Mouse (Mus musculus) 3134 (cell line): ENCODE data around the gene Hephl1.

Experiments used
- DNase-seq: peaks from one replicate; pipeline ENCODE4 v3.0.0-alpha.2; 2011; ENCODE audit warnings: low spot score; ENCODE audit not compliant: insufficient read length; ENCODE audit errors: extremely low read depth

Hephl1 gene

DNA sequence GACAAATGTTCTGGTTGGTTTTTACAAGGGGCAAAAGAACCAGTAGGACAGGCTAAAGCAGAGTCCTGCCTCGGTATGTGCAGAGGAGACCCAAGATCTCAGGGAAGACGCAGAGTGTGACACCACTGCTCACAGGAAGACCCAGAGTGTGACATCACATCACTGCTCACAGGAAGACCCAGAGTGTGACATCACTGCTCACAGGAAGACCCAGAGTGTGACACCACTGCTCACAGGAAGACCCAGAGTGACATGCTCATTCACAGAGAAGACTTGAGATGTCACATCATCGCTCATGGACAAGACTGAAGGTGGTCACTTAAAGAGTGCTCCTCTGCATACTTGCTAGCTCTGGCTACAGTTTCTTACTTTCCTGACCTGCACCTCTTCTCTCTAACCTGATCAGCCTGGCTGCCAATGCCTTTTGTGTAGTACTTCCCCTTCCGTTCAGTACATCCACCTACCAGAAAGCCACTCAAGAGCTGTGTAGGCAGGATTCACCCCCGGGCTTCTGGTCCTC, 91.3 kb downstream of the Hephl1 start:
- DNase-seq = no peak

DNA sequence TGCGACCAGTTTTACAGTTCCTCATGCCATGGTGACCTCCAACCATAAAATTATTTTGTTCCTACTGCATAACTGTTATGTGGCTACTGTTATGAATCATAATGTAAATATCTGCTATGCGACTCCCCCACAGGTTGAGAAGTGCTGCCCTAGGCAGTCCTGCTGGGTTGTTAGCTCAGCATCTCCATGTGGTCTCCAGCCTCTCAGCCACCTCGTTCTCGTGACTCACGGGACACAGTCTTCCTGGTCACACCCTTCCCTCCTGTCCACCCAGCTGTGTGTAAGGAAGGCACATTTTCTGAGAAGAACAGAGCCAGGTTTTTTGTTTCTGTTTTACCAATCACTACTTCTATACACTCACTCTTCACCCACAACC, 93.2 kb downstream of the Hephl1 start:
- no peak for DNase-seq

DNA sequence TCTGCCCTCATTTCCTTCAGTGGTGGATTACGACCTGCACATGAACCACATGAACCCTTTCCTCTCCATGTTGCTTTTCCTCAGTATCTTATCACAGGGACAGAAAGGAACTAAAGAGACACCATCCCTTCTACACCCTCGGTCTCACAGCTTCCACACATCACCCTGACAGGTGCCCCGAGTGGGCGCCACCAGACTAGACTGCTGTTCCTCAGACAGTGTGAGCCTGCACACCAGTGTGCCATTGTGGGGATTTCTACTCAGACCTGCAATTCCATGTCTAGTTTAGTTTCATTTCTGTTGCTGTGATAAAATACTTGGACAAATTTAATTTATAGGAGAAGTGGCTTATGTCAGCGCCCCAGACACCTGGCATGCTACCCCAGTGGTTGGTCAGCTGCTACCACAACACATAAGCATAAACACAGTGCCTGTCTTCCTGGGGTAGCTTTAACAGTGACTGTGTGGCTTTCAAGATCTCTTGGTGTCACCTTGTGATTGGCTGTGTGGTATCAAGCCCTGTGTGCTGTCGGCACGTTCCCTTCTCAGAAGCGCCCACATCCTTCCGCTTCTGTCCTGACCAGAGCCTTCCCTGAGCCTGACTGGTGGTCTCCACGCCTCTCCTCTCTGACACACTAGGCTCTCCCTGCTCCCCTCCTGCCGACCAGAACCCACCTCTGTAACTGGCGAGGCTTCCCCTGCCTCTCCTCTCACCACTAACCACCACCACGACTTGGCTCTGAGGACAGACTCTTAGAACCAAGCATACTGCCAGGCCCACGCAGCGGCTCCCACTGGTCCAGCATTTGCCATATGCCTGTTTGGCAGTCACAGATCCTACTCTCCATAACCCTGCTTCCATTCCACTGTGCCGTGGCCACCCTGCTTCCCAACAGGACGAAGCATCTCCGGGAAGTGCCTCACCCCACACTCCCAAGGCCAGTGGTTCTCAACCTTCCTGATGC, 93.8 kb downstream of the Hephl1 start:
- DNase-seq = peak; percentile 27

DNA sequence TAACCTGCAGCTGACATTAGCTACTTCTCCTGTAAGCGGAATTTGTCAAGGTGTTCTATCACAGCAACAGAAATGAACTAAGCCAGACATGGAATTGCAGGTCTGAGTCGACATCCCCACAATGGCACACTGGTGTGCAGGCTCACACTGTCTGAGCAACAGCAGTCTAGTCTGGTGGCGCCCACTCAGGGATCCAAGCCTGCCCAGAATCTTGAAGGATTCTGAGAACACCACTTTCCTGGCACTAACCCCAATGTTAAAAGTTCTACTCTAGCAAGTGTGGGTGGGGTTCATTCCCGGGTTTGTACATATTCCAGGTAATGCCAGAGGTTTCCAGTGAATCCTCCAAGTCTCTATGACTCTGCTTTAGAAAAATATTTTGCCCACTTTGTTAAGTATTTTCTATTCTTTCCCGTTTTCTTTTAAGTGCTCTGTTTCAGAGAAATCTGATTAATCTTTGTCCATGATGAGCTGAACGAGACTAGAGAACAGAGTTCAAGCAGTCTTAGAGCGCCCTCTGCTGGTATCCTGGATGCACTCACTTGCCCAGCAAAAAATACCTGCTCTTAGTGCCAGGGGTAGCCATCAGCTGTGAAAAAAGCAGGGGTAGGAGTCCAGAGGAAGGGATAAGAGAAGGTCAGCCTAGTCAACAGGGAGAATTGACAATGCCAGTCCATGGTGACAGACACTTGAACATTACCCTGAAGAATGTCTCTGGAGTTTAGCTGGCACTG, 96.5 kb downstream of the Hephl1 start:
- DNase-seq = peak; percentile 29

DNA sequence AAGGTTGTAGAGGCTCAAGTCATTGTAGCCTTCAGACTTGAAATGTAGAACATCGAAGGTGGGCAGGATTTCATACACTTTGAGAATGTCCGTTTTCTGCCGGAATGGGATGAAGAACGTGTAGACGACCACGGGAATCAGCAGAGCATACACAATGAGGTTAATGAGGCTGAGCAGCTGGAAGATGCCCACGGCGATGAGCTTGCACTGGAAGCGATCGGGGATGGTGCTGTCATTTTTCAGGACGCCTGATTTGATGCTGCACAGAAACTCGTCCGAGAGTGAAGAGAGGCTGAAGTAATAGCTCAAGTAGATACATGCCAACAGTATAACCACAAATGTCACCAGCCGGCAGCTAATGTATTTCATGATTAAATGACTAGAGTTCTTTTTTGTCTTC, 104.3 kb downstream of the Hephl1 start:
- no peak for DNase-seq

DNA sequence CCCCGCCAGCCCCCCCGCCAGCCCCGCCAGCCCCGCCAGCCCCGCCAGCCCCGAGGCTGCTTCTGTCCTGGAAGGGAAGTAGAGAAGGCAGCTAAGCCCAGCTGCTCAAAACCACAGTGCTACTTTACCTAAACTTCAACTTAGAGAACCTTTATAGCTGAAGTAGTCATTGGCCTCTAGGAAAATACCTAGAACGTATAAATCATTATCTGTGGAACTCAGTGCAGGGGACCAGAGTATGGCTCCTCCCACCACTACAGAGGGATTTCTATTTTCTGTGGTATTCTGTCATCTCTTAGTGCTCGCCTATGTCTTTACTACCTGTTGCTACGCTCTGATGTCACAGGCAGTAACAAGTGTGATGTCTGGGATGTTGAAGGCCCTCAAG, 107.6 kb downstream of the Hephl1 start:
- DNase-seq = no peak

DNA sequence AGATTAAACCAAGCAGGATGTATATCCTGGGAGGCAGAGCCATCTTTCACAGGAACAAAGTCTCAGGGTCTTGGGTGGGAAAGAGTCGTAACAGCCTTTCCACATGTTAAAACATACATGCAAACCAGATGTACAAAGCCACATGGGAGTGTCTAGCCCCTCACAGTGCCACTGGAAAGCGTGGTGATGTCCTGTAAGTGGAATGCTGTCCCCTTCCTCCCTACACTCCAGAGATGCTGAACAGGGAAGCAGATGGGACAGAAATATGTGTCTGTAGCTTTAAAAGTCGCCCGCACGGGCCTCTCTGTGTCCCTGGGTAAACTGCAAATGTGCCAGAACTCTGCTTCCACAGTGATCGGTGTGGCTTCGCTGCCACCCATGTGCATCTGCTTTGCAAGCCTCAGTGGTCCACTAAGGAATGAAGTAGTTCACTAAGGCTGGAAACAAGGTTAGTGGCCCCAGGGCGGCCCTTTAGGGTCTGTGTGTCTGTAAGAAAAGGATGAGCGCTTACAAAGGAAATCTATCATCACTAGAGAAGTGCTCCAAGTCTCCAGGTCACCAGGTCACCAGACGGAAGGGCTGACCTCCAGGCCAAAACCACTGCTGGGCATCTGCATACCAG, 108.1 kb downstream of the Hephl1 start:
- no peak for DNase-seq

DNA sequence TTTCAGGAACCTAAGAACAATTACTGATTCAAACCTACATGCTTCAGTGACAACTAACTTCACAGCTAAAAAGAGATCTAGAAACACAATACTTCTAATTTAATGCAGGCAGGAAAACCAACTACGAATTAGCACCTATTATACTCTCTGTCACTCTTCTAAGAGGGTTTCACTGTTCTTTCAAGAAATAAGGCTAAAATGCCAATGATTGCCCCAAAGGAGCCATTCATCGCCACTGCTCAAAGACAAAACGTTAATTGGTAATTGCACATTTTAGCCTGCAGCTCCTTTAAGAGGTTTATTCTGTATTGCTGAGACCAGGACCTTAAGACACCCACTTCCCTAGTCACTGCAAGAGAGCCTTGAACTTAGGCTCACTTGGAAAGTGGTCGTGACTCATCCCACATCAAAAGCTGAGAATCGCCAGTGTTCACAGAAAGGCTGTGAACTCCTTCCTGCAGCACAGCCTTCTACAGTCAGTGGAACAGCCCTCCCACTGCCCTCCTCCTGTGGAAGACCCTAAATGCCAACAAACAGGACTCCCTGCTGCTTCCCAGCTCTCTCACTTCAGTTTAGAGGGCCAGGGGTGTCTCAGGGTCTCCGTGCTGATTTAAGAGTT, 108.8 kb downstream of the Hephl1 start:
- no peak for DNase-seq
